Mouse (Mus musculus) heart, postnatal 0 days (tissue): Measurements from ENCODE around the gene Lrrc4. TPM values are rescaled to one million over a fixed set of nuclear protein-coding genes. Genes with fewer than 3 reads are reported as not detected.

ENCODE experiments used
- ATAC-seq: fragments of 200-750 bp; cut with Nextera tagmentation; 2 replicates; pipeline ENCODE4 v1.8.0; 2017; ENCODE audit warnings: low read depth, moderate number of reproducible peaks, moderate library complexity; ENCODE audit not compliant: insufficient read depth
- DNase-seq: peaks from one replicate; pipeline ENCODE4 v3.0.0-alpha.2; 2016; ENCODE audit warnings: low spot score
- H3K27ac ChIP-seq: fragments of 300-500 bp; sonication (generic); 2 replicates; pipeline ENCODE4 v1.5.1; 2014; ENCODE audit warnings: low read depth, mild to moderate bottlenecking
- H3K27me3 ChIP-seq: fragments of 300-500 bp; sonication (generic); 2 replicates; pipeline ENCODE4 v1.6.1; 2014; ENCODE audit warnings: low read length, mixed read lengths; ENCODE audit not compliant: control insufficient read depth, insufficient read depth
- H3K36me3 ChIP-seq: fragments of 300-500 bp; sonication (generic); replicated peaks from 2 replicates; pipeline ENCODE4 v1.6.1; 2014; ENCODE audit warnings: low read length, mixed read lengths; ENCODE audit not compliant: control insufficient read depth, insufficient read depth
- H3K4me1 ChIP-seq: fragments of 300-500 bp; sonication (generic); 2 replicates; pipeline ENCODE4 v1.6.1; 2014; ENCODE audit warnings: antibody characterized with exemption; ENCODE audit not compliant: control insufficient read depth, insufficient read depth
- H3K4me2 ChIP-seq: fragments of 300-500 bp; sonication (generic); 2 replicates; pipeline ENCODE4 v1.6.1; 2014; ENCODE audit warnings: low read depth, mild to moderate bottlenecking, low read length, moderate library complexity
- H3K4me3 ChIP-seq: fragments of 300-500 bp; sonication (generic); 2 replicates; pipeline ENCODE4 v1.5.1; 2014; ENCODE audit warnings: low read depth, low read length
- H3K9ac ChIP-seq: fragments of 300-500 bp; sonication (generic); replicated peaks from 2 replicates; pipeline ENCODE4 v1.6.1; 2014; ENCODE audit warnings: low read depth, low read length, mixed read lengths
- H3K9me3 ChIP-seq: fragments of 300-500 bp; sonication (generic); replicated peaks from 2 replicates; pipeline ENCODE4 v1.6.1; 2016; ENCODE audit warnings: low read length; ENCODE audit not compliant: control insufficient read depth
- CTCF ChIP-seq: IDR thresholded peaks from 2 replicates; pipeline ENCODE4 v1.5.1; 2016; ENCODE audit warnings: antibody characterized with exemption, control low read depth, low read depth
- EP300 ChIP-seq: IDR thresholded peaks from 2 replicates; pipeline ENCODE4 v1.6.1; 2016; ENCODE audit warnings: antibody characterized with exemption, low read depth
- WGBS: fragments of 180-500 bp; shearing (Covaris S2); extraction: QIAGEN DNeasy Blood & Tissue Kit; methylation state at CpG from one replicate; pipeline ENCODE4 v1.1.7; 2014; 5-methylcytosine and 5-hydroxymethylcytosine counted together
- polyA plus RNA-seq: library from polyadenylated mRNA; unstranded; fragments of >200 nt; fragmentation: Nextera tagmentation; extraction: Ambion mirVana; gene quantifications from 2 replicates; pipeline ENCODE4 v1.2.1, GENCODE M21; 2015
- total RNA-seq: library from RNA; depleted of rRNA; stranded (reverse); fragments of >200 nt; gene quantifications from 2 replicates; pipeline ENCODE4 v1.2.3, GENCODE M21; 2014; ENCODE audit warnings: low replicate concordance

Gene Lrrc4
- total and polyA plus RNA-seq, 2 experiments from 2014 or later = 0.12 to 1.8 TPM

GRCm38 (mm10) chr6:28729236-28729635 is 102.3 kb downstream of the Lrrc4 start:
- no peak for DNase-seq
- H3K4me2 ChIP-seq = no peak overlapping the region
- no peak overlapping the region for H3K27ac ChIP-seq
- WGBS = 37% methylated on average over 3 of the region's 3 CpGs
- no peak overlapping the region for H3K9ac ChIP-seq
- TF ChIP-seq EP300 = no peak
- no peak for TF ChIP-seq CTCF
- H3K9me3 ChIP-seq = no peaks in the 10 kb centered on the region
- H3K4me3 ChIP-seq = no peak overlapping the region
- peaks cover 16% of the 10 kb centered on the region; the same call in 1 of the 2 replicates for H3K4me1 ChIP-seq
- no peak for ATAC-seq
- H3K27me3 ChIP-seq = no peaks in the 10 kb centered on the region
- peaks cover 5% of the 10 kb centered on the region; the same call in 1 of the 2 replicates for H3K36me3 ChIP-seq

DNA sequence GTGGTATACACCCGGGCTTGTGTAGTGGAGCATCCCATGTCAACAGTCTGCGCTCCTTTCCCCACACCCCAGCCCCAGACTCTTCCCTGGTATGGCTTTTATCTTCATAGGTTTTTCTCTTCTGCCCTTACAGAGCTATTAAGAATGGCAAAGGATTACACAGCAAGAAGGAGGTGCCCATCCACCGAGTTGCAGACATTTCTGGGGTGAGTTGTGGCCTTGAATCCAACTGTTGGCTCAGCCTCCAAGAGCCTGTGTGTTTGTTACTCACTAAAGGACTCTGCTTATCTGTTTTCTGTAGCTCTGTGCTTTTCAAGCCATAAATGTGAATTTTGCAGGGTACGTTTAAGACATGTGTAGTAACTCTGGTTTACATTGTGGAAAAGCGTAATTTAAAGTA is 106.8 kb downstream of the Lrrc4 start:
- no peaks in the 10 kb centered on the region for H3K27me3 ChIP-seq
- H3K4me2 ChIP-seq = no peak overlapping the region
- peaks cover 5% of the 10 kb centered on the region; the same call in 1 of the 2 replicates for H3K36me3 ChIP-seq
- no peak for TF ChIP-seq CTCF
- no peak for TF ChIP-seq EP300
- no peak overlapping the region for H3K9ac ChIP-seq
- H3K9me3 ChIP-seq = no peaks in the 10 kb centered on the region
- 0 out of 2 replicates have a peak, but pooled peaks cover 8% of the 10 kb centered on the region for H3K4me1 ChIP-seq
- no peak overlapping the region for H3K27ac ChIP-seq
- no peak for ATAC-seq
- DNase-seq = no peak
- WGBS = 84% methylated on average over 5 of the region's 5 CpGs
- H3K4me3 ChIP-seq = no peak overlapping the region

- Histone ChIP-seq H3K27me3 (no peaks in the 10 kb centered on the region), H3K4me3 (no peak overlapping the region), H3K27ac (no peak overlapping the region), H3K36me3 (peaks cover 5% of the 10 kb centered on the region; the same call in 1 of the 2 replicates), H3K4me1 (no peaks in the 10 kb centered on the region), H3K9me3 (no peaks in the 10 kb centered on the region), H3K4me2 (no peak overlapping the region), H3K9ac (no peak overlapping the region)
- ATAC-seq = no peak
- no peak for TF ChIP-seq CTCF
- no peak for TF ChIP-seq EP300
- WGBS = 35% methylated on average over 2 of the region's 2 CpGs
- DNase-seq = no peak
Measured at GRCm38 (mm10) chr6:28723059-28723458, 108.5 kb downstream of the Lrrc4 start.

- ATAC-seq = no peak
- Histone ChIP-seq H3K27me3 (no peaks in the 10 kb centered on the region), H3K4me2 (no peak overlapping the region), H3K27ac (no peak overlapping the region), H3K36me3 (0 out of 2 replicates have a peak, but pooled peaks cover 3% of the 10 kb centered on the region), H3K9ac (no peak overlapping the region), H3K4me3 (no peak overlapping the region), H3K4me1 (peaks cover 8% of the 10 kb centered on the region; the same call in 1 of the 2 replicates), H3K9me3 (no peaks in the 10 kb centered on the region)
- no peak for DNase-seq
- 83% methylated on average over 9 of the region's 9 CpGs for WGBS
- TF ChIP-seq CTCF = no peak
- TF ChIP-seq EP300 = no peak
Measured at GRCm38 (mm10) chr6:28720391-28721171, 111.0 kb downstream of the Lrrc4 start.

DNA sequence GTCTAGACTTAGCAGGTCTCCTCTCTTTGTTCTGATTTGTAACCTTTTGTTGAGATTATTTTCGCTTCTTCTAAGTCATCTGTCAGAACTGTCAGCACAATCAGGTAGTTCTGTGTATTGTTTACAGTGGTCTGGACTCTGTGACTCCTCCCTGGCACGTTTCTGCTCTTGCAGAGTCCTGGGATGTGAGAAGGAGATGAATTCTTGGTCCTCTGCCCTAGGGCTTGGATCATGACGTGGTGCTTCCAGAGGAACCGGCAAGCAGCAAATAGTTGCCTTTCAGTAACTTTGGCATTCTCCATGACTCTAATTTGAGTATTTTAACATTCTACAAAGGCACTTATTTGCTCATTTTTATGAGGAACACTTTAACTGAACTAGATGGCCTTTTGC is 113.7 kb downstream of the Lrrc4 start:
- H3K9ac ChIP-seq = no peak overlapping the region
- no peak overlapping the region for H3K4me2 ChIP-seq
- 21% methylated on average over 4 of the region's 4 CpGs for WGBS
- ATAC-seq = no peak
- no peak overlapping the region for H3K27ac ChIP-seq
- no peak for DNase-seq
- H3K36me3 ChIP-seq = no peaks in the 10 kb centered on the region
- H3K4me3 ChIP-seq = no peak overlapping the region
- H3K4me1 ChIP-seq = peaks cover 17% of the 10 kb centered on the region; the same call in 1 of the 2 replicates
- H3K27me3 ChIP-seq = no peaks in the 10 kb centered on the region
- no peaks in the 10 kb centered on the region for H3K9me3 ChIP-seq
- TF ChIP-seq CTCF (no peak), EP300 (no peak)
